Mouse (Mus musculus): ENCODE measurements around the gene Necap1. TPM values are rescaled to one million over a fixed set of nuclear protein-coding genes. Genes with fewer than 3 reads are reported as not detected.

Gene Necap1
- polyA plus RNA-seq, 1 experiment, result 8.6 TPM

- peak; percentile 36; the same call in 1 of the 2 replicates for TF ChIP-seq CTCF (IDR thresholded peaks at IDR 0.05; ENCODE audit: extremely low read depth, insufficient read length, insufficient replicate concordance, low read depth, low read length)
- TF ChIP-seq POLR2A (IDR thresholded peaks at IDR 0.05; ENCODE audit: low read depth, low read length), result no peak
- H3K4me1 ChIP-seq (ENCODE audit: control insufficient read depth, insufficient read depth, insufficient read length, low read length), result no peaks in the 10 kb centered on the region
- H3K36me3 ChIP-seq (ENCODE audit: control insufficient read depth, insufficient read depth, low read length), result no peaks in the 10 kb centered on the region
- H3K27me3 ChIP-seq (ENCODE audit: control insufficient read depth, insufficient read depth, low read length), result no peaks in the 10 kb centered on the region
- no peak overlapping the region for H3K4me3 ChIP-seq (ENCODE audit: low read depth, low read length)
- H3K27ac ChIP-seq (ENCODE audit: insufficient read depth, low read depth, low read length), result no peak overlapping the region
- 45% methylated on average over 4 of the region's 4 CpGs for WGBS
Measured at GRCm38 (mm10) chr6:122867914-122868313, 6.4 kb upstream of the Necap1 start.

GRCm38 (mm10) chr6:122869846-122870245 is 4.4 kb upstream of the Necap1 start:
- Histone ChIP-seq H3K27ac (ENCODE audit: insufficient read depth, low read depth, low read length) (no peak overlapping the region), H3K27me3 (ENCODE audit: control insufficient read depth, insufficient read depth, low read length) (no peaks in the 10 kb centered on the region), H3K4me3 (ENCODE audit: low read depth, low read length) (no peak overlapping the region), H3K4me1 (ENCODE audit: control insufficient read depth, insufficient read depth, insufficient read length, low read length) (no peaks in the 10 kb centered on the region), H3K36me3 (ENCODE audit: control insufficient read depth, insufficient read depth, low read length) (no peaks in the 10 kb centered on the region)
- TF ChIP-seq POLR2A (IDR thresholded peaks at IDR 0.05; ENCODE audit: low read depth, low read length), result no peak
- no peak for TF ChIP-seq CTCF (IDR thresholded peaks at IDR 0.05; ENCODE audit: extremely low read depth, insufficient read length, insufficient replicate concordance, low read depth, low read length)
- WGBS, result 74% methylated on average over 11 of the region's 11 CpGs

- Histone ChIP-seq H3K4me1 (ENCODE audit: control insufficient read depth, insufficient read depth, insufficient read length, low read length) (no peaks in the 10 kb centered on the region; the same call in 1 of the 2 replicates), H3K4me3 (ENCODE audit: low read depth, low read length) (no peak overlapping the region), H3K36me3 (ENCODE audit: control insufficient read depth, insufficient read depth, low read length) (0 out of 2 replicates have a peak, but pooled peaks cover 2% of the 10 kb centered on the region), H3K27ac (ENCODE audit: insufficient read depth, low read depth, low read length) (no peak overlapping the region), H3K27me3 (ENCODE audit: control insufficient read depth, insufficient read depth, low read length) (no peaks in the 10 kb centered on the region)
- TF ChIP-seq POLR2A (IDR thresholded peaks at IDR 0.05; ENCODE audit: low read depth, low read length) (no peak), CTCF (IDR thresholded peaks at IDR 0.05; ENCODE audit: extremely low read depth, insufficient read length, insufficient replicate concordance, low read depth, low read length) (no peak)
- 81% methylated on average over 5 of the region's 5 CpGs for WGBS
Measured at GRCm38 (mm10) chr6:122872800-122873199, 1.5 kb upstream of the Necap1 start.

- H3K36me3 ChIP-seq (ENCODE audit: control insufficient read depth, insufficient read depth, low read length), result peaks cover 2% of the 10 kb centered on the region; the same call in 1 of the 2 replicates
- no peak for TF ChIP-seq CTCF (IDR thresholded peaks at IDR 0.05; ENCODE audit: extremely low read depth, insufficient read length, insufficient replicate concordance, low read depth, low read length)
- TF ChIP-seq POLR2A (IDR thresholded peaks at IDR 0.05; ENCODE audit: low read depth, low read length), result no peak
- no peaks in the 10 kb centered on the region for H3K27me3 ChIP-seq (ENCODE audit: control insufficient read depth, insufficient read depth, low read length)
- WGBS, result under 1% methylated on average over 31 of the region's 31 CpGs
- H3K4me3 ChIP-seq (ENCODE audit: low read depth, low read length), result peak overlapping the region; percentile 74
- peak overlapping the region; percentile 61 for H3K27ac ChIP-seq (ENCODE audit: insufficient read depth, low read depth, low read length)
- peaks cover 13% of the 10 kb centered on the region; the same call in 1 of the 2 replicates for H3K4me1 ChIP-seq (ENCODE audit: control insufficient read depth, insufficient read depth, insufficient read length, low read length)
Measured at GRCm38 (mm10) chr6:122874720-122875389, 581 bp downstream of the Necap1 start.

- Histone ChIP-seq H3K27ac (ENCODE audit: insufficient read depth, low read depth, low read length) (peak overlapping the region; percentile 68; the same call in 1 of the 2 replicates), H3K27me3 (ENCODE audit: control insufficient read depth, insufficient read depth, low read length) (no peaks in the 10 kb centered on the region), H3K4me3 (ENCODE audit: low read depth, low read length) (no peak overlapping the region), H3K4me1 (ENCODE audit: control insufficient read depth, insufficient read depth, insufficient read length, low read length) (peaks cover 18% of the 10 kb centered on the region; the same call in 1 of the 2 replicates), H3K36me3 (ENCODE audit: control insufficient read depth, insufficient read depth, low read length) (peaks cover 38% of the 10 kb centered on the region)
- WGBS, result 37% methylated on average over 7 of the region's 7 CpGs
- TF ChIP-seq CTCF (IDR thresholded peaks at IDR 0.05; ENCODE audit: extremely low read depth, insufficient read length, insufficient replicate concordance, low read depth, low read length) (no peak), POLR2A (IDR thresholded peaks at IDR 0.05; ENCODE audit: low read depth, low read length) (no peak)
Measured at GRCm38 (mm10) chr6:122879141-122879735, 5.0 kb downstream of the Necap1 start.

GRCm38 (mm10) chr6:122879781-122880505 is 5.7 kb downstream of the Necap1 start:
- TF ChIP-seq POLR2A (IDR thresholded peaks at IDR 0.05; ENCODE audit: low read depth, low read length) (no peak), CTCF (IDR thresholded peaks at IDR 0.05; ENCODE audit: extremely low read depth, insufficient read length, insufficient replicate concordance, low read depth, low read length) (no peak)
- 52% methylated on average over 7 of the region's 7 CpGs for WGBS
- Histone ChIP-seq H3K27me3 (ENCODE audit: control insufficient read depth, insufficient read depth, low read length) (no peaks in the 10 kb centered on the region), H3K36me3 (ENCODE audit: control insufficient read depth, insufficient read depth, low read length) (peaks cover 44% of the 10 kb centered on the region), H3K27ac (ENCODE audit: insufficient read depth, low read depth, low read length) (peak overlapping the region; percentile 68; the same call in 1 of the 2 replicates), H3K4me1 (ENCODE audit: control insufficient read depth, insufficient read depth, insufficient read length, low read length) (peaks cover 18% of the 10 kb centered on the region; the same call in 1 of the 2 replicates), H3K4me3 (ENCODE audit: low read depth, low read length) (no peak overlapping the region)
